Mouse (Mus musculus) ES-Bruce4 (cell line): Measurements from ENCODE around the gene Cep164.

Source experiments
- CTCF ChIP-seq: IDR thresholded peaks from one replicate; pipeline ENCODE4 v1.8.1; 2011; ENCODE audit warnings: low read depth, low read length
- EP300 ChIP-seq: IDR thresholded peaks from 2 replicates; pipeline ENCODE4 v1.6.1; 2011; ENCODE audit warnings: low read depth, low read length; ENCODE audit not compliant: insufficient read depth
- POLR2A ChIP-seq: IDR thresholded peaks from one replicate; pipeline ENCODE4 v1.8.1; 2011; ENCODE audit warnings: low read length; ENCODE audit not compliant: insufficient read depth

GRCm38 (mm10) chr9:45870265-45870664 lies 41.8 kb upstream of the Cep164 start:
- TF ChIP-seq POLR2A (no peak), EP300 (no peak), CTCF (no peak)
